Mouse (Mus musculus) MEL (cell line): ENCODE data around the gene Teddm1a. TPM values are rescaled to one million over a fixed set of nuclear protein-coding genes. Genes with fewer than 3 reads are reported as not detected.

Experiments used
- DNase-seq: peaks from one replicate; pipeline ENCODE4 v3.0.0; 2011; ENCODE audit warnings: low read depth, low spot score
- H3K27ac ChIP-seq: 2 replicates; pipeline ENCODE4 v1.5.1; 2012; ENCODE audit warnings: low read depth, mild to moderate bottlenecking, control low read depth, low read length, moderate library complexity; ENCODE audit not compliant: control insufficient read depth
- H3K27me3 ChIP-seq, 2 experiments: fragments of 150-350 bp in 1 of 2; sonication (generic) in 1 of 2; 2 replicates each; pipeline ENCODE4 v1.6.1; 2012; ENCODE audit warnings: low read length in 2 of 2, mild to moderate bottlenecking in 2 of 2, improper control_type of control experiment in 1 of 2, moderate library complexity in 1 of 2; ENCODE audit not compliant: insufficient read depth in 2 of 2, control insufficient read depth in 1 of 2
- H3K36me3 ChIP-seq, 2 experiments: 2 replicates each; pipeline ENCODE4 v1.6.1; 2012 to 2014; ENCODE audit warnings: low read length in 2 of 2, improper control_type of control experiment in 1 of 2, inconsistent platforms in 1 of 2, mild to moderate bottlenecking in 1 of 2; ENCODE audit not compliant: insufficient read depth in 2 of 2, control insufficient read depth in 1 of 2
- H3K4me1 ChIP-seq, 2 experiments: fragments of 150-350 bp in 1 of 2; sonication (generic) in 1 of 2; 2 replicates each; pipeline ENCODE4 v1.6.1; 2012; ENCODE audit warnings: low read length in 2 of 2, improper control_type of control experiment in 1 of 2, mild to moderate bottlenecking in 1 of 2; ENCODE audit not compliant: insufficient read depth in 2 of 2, control insufficient read depth in 1 of 2
- H3K4me3 ChIP-seq, 2 experiments: fragments of 150-350 bp in 1 of 2; sonication (generic) in 1 of 2; 2 replicates each; pipeline ENCODE4 v1.5.1; 2012; ENCODE audit warnings: low read depth in 2 of 2, low read length in 2 of 2, mild to moderate bottlenecking in 2 of 2, moderate library complexity in 2 of 2, control low read depth in 1 of 2, improper control_type of control experiment in 1 of 2; ENCODE audit not compliant: control insufficient read depth in 1 of 2, insufficient read depth in 1 of 2
- H3K79me2 ChIP-seq: 2 replicates; pipeline ENCODE4 v1.6.1; 2012; ENCODE audit warnings: mild to moderate bottlenecking, low read length, moderate library complexity; ENCODE audit not compliant: control insufficient read depth, poor library complexity, insufficient read depth
- H3K9ac ChIP-seq: 2 replicates; pipeline ENCODE4 v1.6.1; 2012; ENCODE audit warnings: low read depth, mild to moderate bottlenecking, control low read depth, low read length, moderate library complexity; ENCODE audit not compliant: control insufficient read depth, poor library complexity, severe bottlenecking
- H3K9me3 ChIP-seq: fragments of 150-350 bp; sonication (generic); replicated peaks from 2 replicates; pipeline ENCODE4 v1.6.1; 2012; ENCODE audit warnings: mild to moderate bottlenecking, low read length, improper control_type of control experiment, moderate library complexity; ENCODE audit not compliant: insufficient read depth
- BHLHE40 ChIP-seq: IDR thresholded peaks from 2 replicates; pipeline ENCODE4 v1.6.1; 2012; ENCODE audit warnings: low read depth, mild to moderate bottlenecking, inconsistent platforms, low read length, improper control_type of control experiment, borderline replicate concordance
- EP300 ChIP-seq, 2 experiments: IDR thresholded peaks; 2 replicates each; pipeline ENCODE4 v1.6.1; 2011; ENCODE audit warnings: improper control_type of control experiment in 2 of 2, low read length in 2 of 2, low read depth in 1 of 2, mild to moderate bottlenecking in 1 of 2
- ETS1 ChIP-seq: IDR thresholded peaks from 2 replicates; pipeline ENCODE4 v1.6.1; 2012; ENCODE audit warnings: low read depth, mild to moderate bottlenecking, inconsistent platforms, low read length, improper control_type of control experiment, moderate library complexity
- GABPA ChIP-seq: IDR thresholded peaks from 2 replicates; pipeline ENCODE4 v1.6.1; 2012; ENCODE audit warnings: low read depth, mild to moderate bottlenecking, inconsistent platforms, low read length, improper control_type of control experiment, moderate library complexity
- HCFC1 ChIP-seq: IDR thresholded peaks from 2 replicates; pipeline ENCODE4 v1.6.1; 2012; ENCODE audit warnings: low read depth, mild to moderate bottlenecking, inconsistent platforms, low read length, improper control_type of control experiment, moderate library complexity
- JUND ChIP-seq: IDR thresholded peaks from 2 replicates; pipeline ENCODE4 v1.6.1; 2011; ENCODE audit warnings: low read depth, mild to moderate bottlenecking, improper control_type of control experiment, low read length
- KAT2A ChIP-seq: conservative IDR thresholded peaks from 2 replicates; pipeline ENCODE4 v1.6.1; 2012; ENCODE audit warnings: low read depth, low read length, improper control_type of control experiment, inconsistent platforms
- MAFK ChIP-seq: IDR thresholded peaks from 2 replicates; pipeline ENCODE4 v1.6.1; 2011; ENCODE audit warnings: low read depth, mild to moderate bottlenecking, low read length, improper control_type of control experiment, borderline replicate concordance
- MAX ChIP-seq: IDR thresholded peaks from 2 replicates; pipeline ENCODE4 v1.6.1; 2011; ENCODE audit warnings: low read length, improper control_type of control experiment
- MYB ChIP-seq: IDR thresholded peaks from 2 replicates; pipeline ENCODE4 v1.6.1; 2011; ENCODE audit warnings: mild to moderate bottlenecking, low read depth, low read length, improper control_type of control experiment
- NELFE ChIP-seq: IDR thresholded peaks from 2 replicates; pipeline ENCODE4 v1.6.1; 2011; ENCODE audit warnings: low read depth, low read length, improper control_type of control experiment
- POLR2A ChIP-seq, 2 experiments: IDR thresholded peaks; 2 replicates each; pipeline ENCODE4 v1.6.1; 2011 to 2012; ENCODE audit warnings: low read length in 2 of 2, mild to moderate bottlenecking in 2 of 2, control low read depth in 1 of 2, improper control_type of control experiment in 1 of 2, low read depth in 1 of 2, moderate library complexity in 1 of 2; ENCODE audit not compliant: control insufficient read depth in 1 of 2, insufficient read depth in 1 of 2, poor library complexity in 1 of 2
- RAD21 ChIP-seq: IDR thresholded peaks from 2 replicates; pipeline ENCODE4 v1.6.1; 2011; ENCODE audit warnings: mild to moderate bottlenecking, low read depth, low read length, improper control_type of control experiment
- RCOR1 ChIP-seq: IDR thresholded peaks from 2 replicates; pipeline ENCODE4 v1.6.1; 2012; ENCODE audit warnings: low read depth, mild to moderate bottlenecking, inconsistent platforms, low read length, improper control_type of control experiment
- SIN3A ChIP-seq: IDR thresholded peaks from 2 replicates; pipeline ENCODE4 v1.6.1; 2012; ENCODE audit warnings: low read length, improper control_type of control experiment, inconsistent platforms
- TBP ChIP-seq: IDR thresholded peaks from 2 replicates; pipeline ENCODE4 v1.8.0; 2011; ENCODE audit warnings: low read depth, low read length, improper control_type of control experiment
- TCF12 ChIP-seq: IDR thresholded peaks from 2 replicates; pipeline ENCODE4 v1.6.1; 2014; ENCODE audit warnings: low read depth, mild to moderate bottlenecking, inconsistent platforms, low read length, improper control_type of control experiment, moderate library complexity
- UBTF ChIP-seq: IDR thresholded peaks from 2 replicates; pipeline ENCODE4 v1.6.1; 2012; ENCODE audit warnings: low read depth, mild to moderate bottlenecking, inconsistent platforms, low read length, improper control_type of control experiment, moderate library complexity, borderline replicate concordance; ENCODE audit not compliant: insufficient read depth
- USF1 ChIP-seq: IDR thresholded peaks from 2 replicates; pipeline ENCODE4 v1.6.1; 2014; ENCODE audit warnings: low read depth, mild to moderate bottlenecking, inconsistent platforms, low read length, improper control_type of control experiment, moderate library complexity
- ZKSCAN1 ChIP-seq: IDR thresholded peaks from 2 replicates; pipeline ENCODE4 v1.6.1; 2012; ENCODE audit warnings: low read depth, mild to moderate bottlenecking, inconsistent platforms, low read length, improper control_type of control experiment, moderate library complexity
- ZMIZ1 ChIP-seq: IDR thresholded peaks from 2 replicates; pipeline ENCODE4 v1.6.1; 2012; ENCODE audit warnings: low read depth, mild to moderate bottlenecking, inconsistent platforms, low read length, improper control_type of control experiment, moderate library complexity
- ZNF384 ChIP-seq: IDR thresholded peaks from 2 replicates; pipeline ENCODE4 v1.6.1; 2012; ENCODE audit warnings: low read depth, mild to moderate bottlenecking, inconsistent platforms, low read length, improper control_type of control experiment
- polyA plus RNA-seq, 2 experiments: library from polyadenylated mRNA; stranded (reverse) in 1 of 2; unstranded in 1 of 2; fragments of >175 nt in 1 of 2; fragments of >200 nt in 1 of 2; gene quantifications; 2 replicates each; pipeline versions ENCODE4 v1.2.1 to v1.2.4; 2012; ENCODE audit warnings: low replicate concordance in 2 of 2, low read depth in 1 of 2; ENCODE audit not compliant: insufficient read length in 2 of 2, insufficient read depth in 1 of 2, missing spikeins in 1 of 2
- total RNA-seq: library from RNA; depleted of rRNA; stranded (reverse); fragments of 300-350 nt; gene quantifications from 2 replicates; pipeline ENCODE4 v1.2.3, GENCODE M21; 2012

Gene Teddm1a
- total and polyA plus RNA-seq, 3 experiments: not detected

GRCm38 (mm10) chr1:153911276-153911795 is 19.8 kb downstream of the Teddm1a start:
- H3K4me1 ChIP-seq: peaks cover 2 to 14% of the 10 kb centered on the region in 2 experiments; a peak in 3 of 4 replicates
- H3K4me3 ChIP-seq: no peak overlapping the region
- H3K36me3 ChIP-seq: peaks cover 2 to 13% of the 10 kb centered on the region in 2 experiments
- H3K9me3 ChIP-seq: no peaks in the 10 kb centered on the region
- no peak overlapping the region for H3K27ac ChIP-seq
- DNase-seq: no peak
- no peaks in the 10 kb centered on the region for H3K79me2 ChIP-seq
- no peak for TF ChIP-seq JUND
- TF ChIP-seq, all 39 proteins: peak for 0
- H3K9ac ChIP-seq: no peak overlapping the region
- H3K27me3 ChIP-seq: no peaks in the 10 kb centered on the region

- Histone ChIP-seq H3K9me3 (no peaks in the 10 kb centered on the region), H3K4me3 (no peak overlapping the region), H3K4me1 (peaks cover 2 to 12% of the 10 kb centered on the region in 2 experiments; a peak in 3 of 4 replicates), H3K79me2 (no peaks in the 10 kb centered on the region), H3K36me3 (peaks cover 0 to 11% of the 10 kb centered on the region in 2 experiments; a peak in 2 of 4 replicates), H3K9ac (no peak overlapping the region), H3K27ac (no peak overlapping the region), H3K27me3 (no peaks in the 10 kb centered on the region)
- 0 out of 4 replicates have a peak, but pooled peaks of 1 of the 2 experiments have one; percentile 49 for TF ChIP-seq EP300 (IDR thresholded peaks at IDR 0.05; ENCODE audit: low read depth in 1 of 2, low read length in 2 of 2)
- no peak for TF ChIP-seq KAT2A
- DNase-seq: peak; percentile 45
Measured at GRCm38 (mm10) chr1:153913869-153914268, 22.3 kb downstream of the Teddm1a start.

- Histone ChIP-seq H3K27ac (no peak overlapping the region), H3K9ac (no peak overlapping the region), H3K9me3 (no peaks in the 10 kb centered on the region), H3K4me1 (peaks cover 3 to 4% of the 10 kb centered on the region in 2 experiments; a peak in 2 of 4 replicates), H3K27me3 (no peaks in the 10 kb centered on the region), H3K79me2 (no peaks in the 10 kb centered on the region), H3K36me3 (peaks cover 0 to 2% of the 10 kb centered on the region in 2 experiments; a peak in 2 of 4 replicates), H3K4me3 (no peak overlapping the region)
- no peak for TF ChIP-seq ZNF384
- TF ChIP-seq MYB: no peak
- no peak for TF ChIP-seq TCF12
- no peak for TF ChIP-seq HCFC1
- TF ChIP-seq TBP: no peak
- no peak for TF ChIP-seq GABPA
- no peak for TF ChIP-seq ZKSCAN1
- no peak for TF ChIP-seq RCOR1
- no peak for TF ChIP-seq MAFK
- no peak for TF ChIP-seq BHLHE40
- no peak for TF ChIP-seq SIN3A
- TF ChIP-seq NELFE: no peak
- no peak for TF ChIP-seq RAD21
- no peak for TF ChIP-seq MAX
- TF ChIP-seq USF1: no peak
- TF ChIP-seq ZMIZ1: no peak
- no peak for TF ChIP-seq POLR2A (IDR thresholded peaks at IDR 0.05; ENCODE audit: control insufficient read depth in 1 of 2, insufficient read depth in 1 of 2, low read depth in 1 of 2, low read length in 2 of 2, poor library complexity in 1 of 2)
- no peak for TF ChIP-seq UBTF
- TF ChIP-seq ETS1: no peak
- DNase-seq: no peak
Measured at GRCm38 (mm10) chr1:153918521-153919206, 27.1 kb downstream of the Teddm1a start.
